Mouse (Mus musculus) bone marrow, adult 2 months (tissue): ENCODE measurements around the gene Grin2c.

Source experiments
- CTCF ChIP-seq: fragments of 200-500 bp; IDR thresholded peaks from 2 replicates; pipeline ENCODE4 v1.5.1; 2011; ENCODE audit warnings: low read length, control low read depth; ENCODE audit not compliant: control insufficient read depth, insufficient read depth
- POLR2A ChIP-seq: fragments of 200-500 bp; IDR thresholded peaks from 2 replicates; pipeline ENCODE4 v1.6.1; 2011; ENCODE audit warnings: low read depth, mild to moderate bottlenecking, control low read depth, low read length, borderline replicate concordance; ENCODE audit not compliant: control insufficient read depth

GRCm38 (mm10) chr11:115222570-115222969, 44.5 kb downstream of the Grin2c start:
- no peak for TF ChIP-seq CTCF
- no peak for TF ChIP-seq POLR2A
